Mouse (Mus musculus): ENCODE measurements at regions not wholly inside any gene's neighbourhood (a gene's known extent, or its start where the extent isn't known, plus 50 kb on each side); places are given as distances from the start of the nearest gene placed in this dataset.

DNA sequence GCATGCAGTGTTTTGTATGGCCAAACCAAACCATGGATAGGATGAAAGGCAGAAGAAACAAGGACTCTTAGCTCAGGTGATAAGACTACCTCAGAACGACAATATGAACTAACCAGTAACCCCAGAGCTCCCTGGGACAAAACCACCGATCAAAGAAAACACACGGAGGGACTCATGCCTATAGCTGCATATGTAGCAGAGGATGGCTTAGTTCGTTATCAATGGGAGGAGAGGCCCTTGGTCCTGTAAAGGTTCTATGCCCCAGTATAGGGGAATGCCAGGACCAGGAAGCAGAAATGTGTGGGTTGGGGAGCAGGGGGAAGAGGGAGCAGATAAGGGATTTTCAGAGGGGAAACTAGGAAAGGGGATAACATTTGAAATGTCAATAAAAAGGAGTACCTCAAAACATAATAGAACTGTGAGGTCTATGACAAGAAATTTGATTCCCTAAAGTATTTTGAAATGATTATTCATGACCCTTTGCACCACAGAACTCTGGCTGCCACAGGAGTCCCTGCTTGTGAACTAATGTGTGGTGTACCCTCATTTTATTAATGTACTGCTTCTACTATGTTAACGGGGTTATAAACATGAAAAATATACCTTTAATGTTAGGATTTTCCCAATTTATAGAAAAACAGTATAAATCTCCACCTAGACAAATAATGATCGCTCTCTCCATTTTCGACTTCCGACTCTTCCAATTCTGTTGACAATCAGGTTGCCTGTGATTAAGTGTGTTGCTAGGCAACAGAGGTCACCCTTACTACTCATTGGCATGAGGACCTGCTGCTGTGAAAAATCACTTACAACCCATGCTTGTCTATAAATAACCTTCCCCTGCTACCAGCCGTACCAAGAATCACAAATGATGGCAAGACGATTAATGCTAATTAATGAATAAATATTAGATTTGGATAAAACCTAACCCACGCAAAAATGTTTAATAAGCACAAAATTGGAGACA, 833.0 kb downstream of the Rfpl4b start:
- Histone ChIP-seq H3K27me3 (replicated peaks) (no peaks in the 10 kb centered on the region), H3K27ac (no peak overlapping the region), H3K36me3 (no peaks in the 10 kb centered on the region), H3K4me1 (no peaks in the 10 kb centered on the region), H3K9me3 (replicated peaks) (no peaks in the 10 kb centered on the region), H3K4me3 (no peak overlapping the region), H3K9ac (no peak overlapping the region), H3K4me2 (no peak overlapping the region)
- no peak for ATAC-seq
- WGBS (ENCODE audit: insufficient replicate concordance), result 66% methylated on average over 11 of the region's 11 CpGs

DNA sequence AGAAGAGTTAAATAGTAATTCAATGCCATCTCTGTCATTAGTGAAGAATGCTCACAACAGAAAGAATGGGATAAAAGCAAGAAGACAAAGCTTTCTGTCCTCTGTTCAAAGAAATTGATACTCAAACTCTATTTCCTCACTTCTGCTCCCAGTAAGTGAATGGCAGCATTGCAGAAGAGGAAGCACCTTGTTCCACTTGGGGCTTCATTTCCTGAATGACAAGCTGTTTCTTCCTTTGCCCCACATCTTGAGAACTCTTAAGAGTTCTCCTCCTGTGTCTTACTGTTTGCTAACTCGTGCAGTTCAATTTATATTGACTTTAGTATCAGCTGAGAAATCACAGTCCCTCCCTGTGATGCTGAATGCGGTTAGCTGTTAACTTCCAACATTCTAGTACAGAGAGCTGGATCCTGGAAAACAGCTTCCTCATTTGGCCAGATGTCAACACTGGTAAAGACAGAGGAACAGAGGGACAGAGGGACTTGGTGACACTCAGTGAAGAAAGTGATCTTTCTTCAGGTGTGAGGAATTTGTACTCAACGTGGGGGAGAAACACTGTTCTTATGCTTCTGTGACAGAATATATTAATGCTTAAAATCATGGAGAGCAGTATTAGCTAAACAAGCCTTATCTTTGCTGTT, 840.3 kb upstream of the Marcks start:
- no peak overlapping the region for H3K9ac ChIP-seq
- no peaks in the 10 kb centered on the region for H3K36me3 ChIP-seq
- no peak overlapping the region for H3K27ac ChIP-seq
- no peak overlapping the region for H3K4me2 ChIP-seq
- H3K9me3 ChIP-seq (replicated peaks), result no peaks in the 10 kb centered on the region
- 17% methylated on average over 3 of the region's 3 CpGs for WGBS (ENCODE audit: insufficient replicate concordance)
- H3K4me3 ChIP-seq, result no peak overlapping the region
- ATAC-seq, result no peak
- H3K4me1 ChIP-seq, result no peaks in the 10 kb centered on the region
- no peaks in the 10 kb centered on the region for H3K27me3 ChIP-seq (replicated peaks)

DNA sequence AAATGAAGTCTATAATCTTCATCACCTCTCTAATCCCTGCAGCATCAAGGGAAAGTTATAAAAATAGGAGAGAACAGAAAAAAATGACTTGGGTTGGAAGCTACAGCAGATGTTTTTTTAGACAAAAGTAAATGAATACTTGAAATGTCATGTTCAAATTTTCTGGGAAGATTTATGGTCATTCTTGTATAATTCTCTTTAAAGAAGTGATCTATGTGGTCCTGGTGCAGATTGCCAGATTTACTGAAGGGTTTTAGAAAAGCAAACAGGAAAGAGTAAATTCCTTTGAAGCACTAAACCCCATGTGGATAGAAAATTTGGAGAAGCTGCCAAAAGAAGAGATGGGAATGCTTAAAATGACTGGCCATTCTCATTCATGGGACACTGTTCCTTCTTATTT, 821.3 kb upstream of the Marcks start:
- H3K9ac ChIP-seq, result no peak overlapping the region
- ATAC-seq, result no peak
- no peaks in the 10 kb centered on the region for H3K4me1 ChIP-seq

DNA sequence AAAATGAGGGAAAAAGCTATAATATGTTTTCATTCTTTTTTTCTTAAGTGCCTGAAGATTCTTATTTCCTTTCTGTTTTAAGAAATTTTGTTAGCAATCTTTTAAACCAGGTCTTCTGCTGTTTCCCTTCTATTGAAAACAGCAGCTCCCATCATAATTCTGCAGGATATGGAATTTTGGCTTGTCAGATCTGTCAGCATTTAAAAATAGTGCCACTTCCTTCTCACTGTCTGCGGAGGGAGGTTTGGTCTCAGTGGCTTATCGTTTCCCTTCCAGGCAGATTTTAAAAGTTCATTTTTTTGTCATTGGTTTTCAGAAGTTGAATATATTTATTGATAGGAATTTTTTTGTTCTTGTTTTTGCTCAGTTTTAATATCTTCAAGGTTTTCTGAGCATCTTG, 776.1 kb upstream of the Marcks start:
- Histone ChIP-seq H3K9ac (no peak overlapping the region), H3K27me3 (replicated peaks) (no peaks in the 10 kb centered on the region), H3K9me3 (replicated peaks) (no peaks in the 10 kb centered on the region), H3K4me3 (no peak overlapping the region), H3K4me2 (no peak overlapping the region), H3K27ac (no peak overlapping the region), H3K4me1 (no peaks in the 10 kb centered on the region), H3K36me3 (no peaks in the 10 kb centered on the region)
- no peak for ATAC-seq
- WGBS (ENCODE audit: insufficient replicate concordance), result 35% methylated on average over 2 of the region's 2 CpGs

More for the DNA sequence above, 821.3 kb upstream of the Marcks start:
- no peaks in the 10 kb centered on the region for H3K36me3 ChIP-seq
- H3K4me3 ChIP-seq, result no peak overlapping the region
- H3K27ac ChIP-seq, result no peak overlapping the region
- H3K4me2 ChIP-seq, result no peak overlapping the region
- no peaks in the 10 kb centered on the region for H3K9me3 ChIP-seq (replicated peaks)
- no peaks in the 10 kb centered on the region for H3K27me3 ChIP-seq (replicated peaks)

DNA sequence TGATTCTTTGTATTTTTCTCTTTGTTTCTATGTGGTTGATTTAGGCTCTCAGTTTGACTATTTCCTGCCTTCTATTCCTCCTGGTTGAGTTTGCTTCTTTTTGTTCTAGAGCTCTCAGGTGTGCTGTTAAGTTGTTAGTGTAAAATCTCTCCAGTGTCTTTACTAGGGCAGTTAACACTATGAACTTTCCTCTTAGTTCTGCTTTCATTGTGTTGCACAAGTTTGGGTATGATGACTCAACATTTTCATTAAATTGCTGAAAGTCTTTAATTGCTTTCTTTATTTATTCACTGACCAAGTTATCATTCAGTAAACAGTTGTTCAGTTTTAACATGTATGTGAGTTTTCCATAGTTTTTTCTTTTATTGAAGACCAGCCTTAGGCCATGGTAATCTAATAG, 772.9 kb upstream of the Marcks start:
- Histone ChIP-seq H3K9me3 (replicated peaks) (no peaks in the 10 kb centered on the region), H3K4me1 (no peaks in the 10 kb centered on the region), H3K27me3 (replicated peaks) (no peaks in the 10 kb centered on the region), H3K36me3 (no peaks in the 10 kb centered on the region), H3K4me3 (no peak overlapping the region), H3K27ac (no peak overlapping the region), H3K4me2 (no peak overlapping the region), H3K9ac (no peak overlapping the region)
- no peak for ATAC-seq

DNA sequence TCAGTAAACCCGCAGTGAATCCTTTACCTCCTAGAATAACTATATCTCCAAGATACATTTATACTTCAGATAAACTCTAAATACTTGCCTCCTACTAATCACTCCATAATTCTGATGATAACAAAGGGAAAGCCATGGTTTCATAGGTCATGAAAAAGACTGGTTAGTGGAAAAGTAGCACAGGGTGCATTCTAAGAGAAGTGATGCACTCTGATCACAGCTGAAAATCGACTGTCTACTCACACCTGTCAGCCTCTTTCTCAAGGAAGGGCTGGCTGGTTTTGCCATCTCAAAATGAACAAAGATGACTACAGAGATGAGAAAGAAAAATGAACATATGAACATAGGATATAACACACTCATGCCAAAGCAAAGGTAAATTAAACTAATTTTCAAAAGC, 769.6 kb upstream of the Marcks start:
- no peak overlapping the region for H3K4me2 ChIP-seq
- ATAC-seq, result no peak
- H3K36me3 ChIP-seq, result no peaks in the 10 kb centered on the region
- no peaks in the 10 kb centered on the region for H3K27me3 ChIP-seq (replicated peaks)
- H3K4me1 ChIP-seq, result no peaks in the 10 kb centered on the region
- WGBS (ENCODE audit: insufficient replicate concordance), result 68% methylated on average over 2 of the region's 2 CpGs
- no peak overlapping the region for H3K27ac ChIP-seq
- H3K9ac ChIP-seq, result no peak overlapping the region
- no peaks in the 10 kb centered on the region for H3K9me3 ChIP-seq (replicated peaks)
- H3K4me3 ChIP-seq, result no peak overlapping the region

DNA sequence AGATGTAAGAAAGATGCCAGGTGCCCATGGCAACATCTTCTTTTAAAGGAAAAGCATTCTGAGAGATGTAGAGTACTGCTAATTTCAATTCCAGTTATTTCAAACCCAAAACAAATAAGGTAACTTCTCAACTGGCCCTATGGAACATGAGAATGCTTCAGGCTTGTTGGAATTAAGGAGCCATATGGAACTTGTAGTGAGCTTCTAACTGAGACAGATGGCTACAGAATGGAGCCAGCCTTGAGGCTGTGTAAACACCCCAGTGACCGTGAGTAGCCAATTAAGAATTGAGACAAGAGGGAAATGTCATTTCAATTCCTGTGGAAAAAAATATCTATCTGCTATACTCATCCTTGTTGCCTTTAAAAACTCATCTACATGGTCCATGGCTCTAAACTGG, 769.0 kb upstream of the Marcks start:
- 52% methylated on average over 1 of the region's 1 CpGs for WGBS (ENCODE audit: insufficient replicate concordance)
- no peak overlapping the region for H3K4me2 ChIP-seq
- no peaks in the 10 kb centered on the region for H3K36me3 ChIP-seq
- H3K9me3 ChIP-seq (replicated peaks), result no peaks in the 10 kb centered on the region
- H3K4me3 ChIP-seq, result no peak overlapping the region
- H3K27ac ChIP-seq, result no peak overlapping the region
- H3K4me1 ChIP-seq, result no peaks in the 10 kb centered on the region
- H3K27me3 ChIP-seq (replicated peaks), result no peaks in the 10 kb centered on the region
- H3K9ac ChIP-seq, result no peak overlapping the region
- no peak for ATAC-seq

DNA sequence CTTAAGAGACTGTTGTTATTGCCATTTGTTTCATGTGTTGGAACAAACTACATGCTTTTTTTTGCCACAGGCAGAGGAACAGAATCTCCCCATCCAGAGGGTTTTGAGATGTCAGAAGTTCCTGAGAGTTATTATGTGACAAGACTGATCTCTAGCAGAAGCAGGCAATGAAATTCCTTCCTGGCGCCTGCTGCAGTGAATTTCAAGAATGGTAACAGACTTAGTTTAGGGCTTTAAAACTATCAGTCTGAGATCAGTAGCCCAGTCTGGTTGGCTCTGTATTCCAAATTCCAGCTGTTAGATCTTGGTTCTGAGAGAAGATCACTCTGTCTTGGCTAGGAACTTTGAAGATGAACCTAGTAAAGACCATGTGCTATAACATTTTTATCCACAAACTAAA, 749.2 kb upstream of the Marcks start:
- Histone ChIP-seq H3K9me3 (replicated peaks) (no peaks in the 10 kb centered on the region), H3K27me3 (replicated peaks) (no peaks in the 10 kb centered on the region), H3K4me1 (no peaks in the 10 kb centered on the region), H3K9ac (no peak overlapping the region), H3K36me3 (no peaks in the 10 kb centered on the region), H3K27ac (no peak overlapping the region), H3K4me2 (no peak overlapping the region), H3K4me3 (no peak overlapping the region)
- no peak for ATAC-seq
- 65% methylated on average over 1 of the region's 1 CpGs for WGBS (ENCODE audit: insufficient replicate concordance)

DNA sequence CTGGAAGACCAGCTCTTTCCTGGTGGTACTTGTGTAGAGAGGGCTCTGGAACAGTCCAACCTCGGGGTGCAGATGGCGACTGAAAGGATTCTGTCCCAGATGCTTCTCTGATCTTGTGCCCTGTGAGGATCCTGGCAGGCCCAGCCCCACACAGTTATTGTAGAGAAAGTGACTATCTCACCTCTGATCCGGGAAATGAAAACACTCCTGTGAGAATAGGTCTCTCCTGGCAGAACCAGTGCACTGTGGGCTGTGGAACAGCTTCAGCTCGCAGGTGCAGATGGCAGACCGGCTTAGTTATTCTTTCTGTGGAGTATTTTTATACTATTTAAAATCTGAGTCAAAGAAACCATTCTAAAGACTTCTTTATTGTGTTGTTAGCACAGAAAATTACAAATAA, 742.1 kb upstream of the Marcks start:
- H3K9me3 ChIP-seq (replicated peaks), result no peaks in the 10 kb centered on the region
- no peaks in the 10 kb centered on the region for H3K4me1 ChIP-seq
- ATAC-seq, result no peak
- H3K4me3 ChIP-seq, result no peak overlapping the region
- no peaks in the 10 kb centered on the region for H3K36me3 ChIP-seq
- H3K9ac ChIP-seq, result no peak overlapping the region
- no peaks in the 10 kb centered on the region for H3K27me3 ChIP-seq (replicated peaks)
- WGBS (ENCODE audit: insufficient replicate concordance), result 63% methylated on average over 5 of the region's 5 CpGs
- no peak overlapping the region for H3K27ac ChIP-seq
- no peak overlapping the region for H3K4me2 ChIP-seq

DNA sequence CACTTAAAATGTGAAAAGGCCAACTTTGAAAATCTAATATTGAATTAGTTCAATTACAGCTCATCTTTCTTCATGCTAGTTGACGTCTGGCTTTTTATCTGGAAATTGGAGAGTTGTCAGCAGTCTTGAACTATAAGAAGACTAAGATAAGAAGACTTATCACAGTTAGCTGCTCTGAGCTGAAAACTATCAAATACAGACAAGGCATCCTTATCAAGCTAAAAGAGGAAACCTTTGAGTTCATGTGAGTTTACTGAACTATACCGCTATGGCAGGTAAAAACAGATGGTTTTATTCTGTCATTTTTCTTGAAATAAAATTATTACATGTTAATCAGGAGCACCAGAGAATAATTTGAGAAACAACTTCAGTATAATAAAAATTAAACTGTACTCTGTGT, 735.2 kb upstream of the Marcks start:
- Histone ChIP-seq H3K9ac (no peak overlapping the region), H3K36me3 (no peaks in the 10 kb centered on the region), H3K4me1 (no peaks in the 10 kb centered on the region), H3K4me3 (no peak overlapping the region), H3K27me3 (replicated peaks) (no peaks in the 10 kb centered on the region), H3K4me2 (no peak overlapping the region), H3K27ac (no peak overlapping the region), H3K9me3 (replicated peaks) (no peaks in the 10 kb centered on the region)
- WGBS (ENCODE audit: insufficient replicate concordance), result 43% methylated on average over 2 of the region's 2 CpGs
- ATAC-seq, result no peak

DNA sequence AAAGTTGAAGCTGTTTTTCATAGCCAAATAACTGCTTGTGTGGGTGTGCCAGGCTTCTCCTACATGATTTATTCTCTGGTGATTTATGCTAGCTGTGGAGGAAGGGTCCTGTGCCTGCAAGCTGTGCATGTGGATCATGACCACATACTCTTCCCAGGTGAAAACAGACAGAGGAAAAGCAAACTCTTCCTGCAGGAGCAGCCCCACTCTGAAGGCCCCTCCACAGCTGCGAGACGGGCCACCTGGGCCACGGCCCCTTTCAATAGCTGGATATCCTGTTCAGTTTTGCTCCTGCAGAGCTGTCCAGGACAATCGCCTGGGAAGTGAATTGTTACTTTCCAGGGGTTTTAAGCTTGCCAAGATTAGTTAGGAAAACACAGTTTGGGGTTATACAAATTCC, 722.3 kb upstream of the Marcks start:
- H3K27ac ChIP-seq, result no peak overlapping the region
- H3K4me3 ChIP-seq, result no peak overlapping the region
- no peak overlapping the region for H3K4me2 ChIP-seq
- H3K27me3 ChIP-seq (replicated peaks), result no peaks in the 10 kb centered on the region
- no peak for ATAC-seq
- H3K9ac ChIP-seq, result no peak overlapping the region
- H3K36me3 ChIP-seq, result no peaks in the 10 kb centered on the region
- H3K4me1 ChIP-seq, result no peaks in the 10 kb centered on the region
- no peaks in the 10 kb centered on the region for H3K9me3 ChIP-seq (replicated peaks)
- WGBS (ENCODE audit: insufficient replicate concordance), result 46% methylated on average over 4 of the region's 4 CpGs

DNA sequence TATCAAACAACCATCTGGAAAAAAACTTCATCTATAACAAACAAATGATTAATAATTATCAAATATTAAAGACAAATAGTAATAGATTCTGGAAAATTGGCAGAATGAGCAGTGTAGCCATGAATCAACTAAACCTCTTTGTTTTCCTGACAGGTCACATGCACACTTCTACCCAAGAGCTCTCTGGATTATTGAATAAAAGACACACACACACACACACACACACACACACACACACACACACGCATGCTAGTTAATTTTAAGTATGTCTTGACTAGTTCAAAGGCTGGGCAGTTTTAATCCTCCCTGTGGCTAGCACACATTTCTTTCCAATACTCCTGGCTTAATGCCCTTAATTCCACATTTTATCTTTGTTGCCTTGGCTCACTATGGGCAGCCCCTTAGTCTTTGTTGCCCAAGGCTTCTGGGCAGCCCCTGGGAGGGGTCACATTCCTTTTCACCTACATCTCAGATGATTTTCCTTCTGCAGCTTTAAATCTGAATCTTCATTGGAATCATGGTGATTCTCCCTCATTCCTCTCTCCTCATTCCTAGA, 710.6 kb upstream of the Marcks start:
- Histone ChIP-seq H3K27ac (no peak overlapping the region), H3K9me3 (replicated peaks) (no peaks in the 10 kb centered on the region), H3K36me3 (no peaks in the 10 kb centered on the region), H3K9ac (no peak overlapping the region), H3K27me3 (replicated peaks) (no peaks in the 10 kb centered on the region), H3K4me3 (no peak overlapping the region), H3K4me2 (no peak overlapping the region), H3K4me1 (no peaks in the 10 kb centered on the region)
- WGBS (ENCODE audit: insufficient replicate concordance), result 69% methylated on average over 1 of the region's 1 CpGs
- no peak for ATAC-seq

Data from liver, embryonic 12.5 days (tissue).